11 mouse cellular contexts compared by ENCODE assay signal in genomic region chr15:14418532-14418931, GRCm38 (mm10).
DNase-seq lines count a peak whose midpoint lies in the region; ATAC-seq and TF ChIP-seq lines count a peak whose summit lies in the region.
"Had no signal": no experiment of that assay in that cellular context is flagged by ENCODE, and none has a peak within 500 bp of the region (broad histone marks: within the 10 kb centered on the region; RNA-seq: fewer than 3 reads in every experiment).

No protein-coding gene starts in this region.

- H3K27ac ChIP-seq in hindbrain, embryonic 14.5 days: no peak overlapping the region
- H3K27ac ChIP-seq in hindbrain, embryonic 13.5 days: no peak overlapping the region
- H3K27ac ChIP-seq in ES-E14 (ENCODE audit: insufficient read depth, low read depth, low read length, poor library complexity, severe bottlenecking): no peak overlapping the region
- no peak overlapping the region for H3K27ac ChIP-seq in limb, embryonic 14.5 days (replicated peaks; ENCODE audit: low read depth, low read length)
- H3K27ac ChIP-seq: limb, embryonic 12.5 days had no signal

- peak; percentile 56 for DNase-seq in hindbrain, embryonic 14.5 days (ENCODE audit: low spot score)
- peak; percentile 40 for DNase-seq in ES-E14 (ENCODE audit: low read depth, low spot score)
- DNase-seq in brain, embryonic 14.5 days (ENCODE audit: low read depth): peak; percentile 67
- DNase-seq in limb, embryonic 14.5 days (ENCODE audit: low spot score): peak; percentile 22
- no peak for DNase-seq in thymus, postnatal 36 days
- no peak for DNase-seq in adrenal gland, postnatal 4 days (ENCODE audit: low spot score in 2 of 2)
- DNase-seq: adrenal gland, adult 8-10 months; heart, postnatal 14 days had no signal

- H3K9ac ChIP-seq in hindbrain, embryonic 14.5 days: no peak overlapping the region
- H3K9ac ChIP-seq in hindbrain, embryonic 13.5 days: no peak overlapping the region
- no peak overlapping the region for H3K9ac ChIP-seq in ES-E14 (ENCODE audit: insufficient read depth, low read depth, low read length, poor library complexity, severe bottlenecking)
- H3K9ac ChIP-seq in limb, embryonic 14.5 days (ENCODE audit: low read depth, low read length, severe bottlenecking): no peak overlapping the region
- H3K9ac ChIP-seq: limb, embryonic 12.5 days had no signal

- no peak for TF ChIP-seq POLR2A in brain, embryonic 14.5 days (IDR thresholded peaks at IDR 0.05; ENCODE audit: borderline replicate concordance, extremely low read depth, insufficient read depth, insufficient read length, poor library complexity, severe bottlenecking)
- no peak for TF ChIP-seq POLR2A in limb, embryonic 14.5 days (IDR thresholded peaks at IDR 0.05; ENCODE audit: borderline replicate concordance, extremely low read depth, insufficient read depth, insufficient read length)

- H3K9me3 ChIP-seq in hindbrain, embryonic 14.5 days (ENCODE audit: control insufficient read depth, low read length): no peaks in the 10 kb centered on the region
- H3K9me3 ChIP-seq in hindbrain, embryonic 13.5 days: no peaks in the 10 kb centered on the region
- no peaks in the 10 kb centered on the region for H3K9me3 ChIP-seq in ES-E14 (ENCODE audit: control insufficient read depth, insufficient read depth, low read depth, low read length)
- no peaks in the 10 kb centered on the region for H3K9me3 ChIP-seq in limb, embryonic 14.5 days (ENCODE audit: control insufficient read depth, low read length)
- H3K9me3 ChIP-seq: limb, embryonic 12.5 days had no signal

- no peak overlapping the region for H3K4me2 ChIP-seq in hindbrain, embryonic 14.5 days (replicated peaks)
- no peak overlapping the region for H3K4me2 ChIP-seq in hindbrain, embryonic 13.5 days
- no peak overlapping the region for H3K4me2 ChIP-seq in limb, embryonic 14.5 days (replicated peaks; ENCODE audit: low read depth, low read length, severe bottlenecking)
- H3K4me2 ChIP-seq: limb, embryonic 12.5 days had no signal

- 43% methylated on average over 5 of the region's 5 CpGs for WGBS in hindbrain, embryonic 14.5 days
- 41% methylated on average over 5 of the region's 5 CpGs for WGBS in hindbrain, embryonic 13.5 days
- WGBS in limb, embryonic 14.5 days: 46% methylated on average over 5 of the region's 5 CpGs

- no peaks in the 10 kb centered on the region for H3K4me1 ChIP-seq in hindbrain, embryonic 14.5 days (replicated peaks; ENCODE audit: control insufficient read depth, insufficient read depth, low read length)
- no peaks in the 10 kb centered on the region for H3K4me1 ChIP-seq in hindbrain, embryonic 13.5 days (replicated peaks)
- no peaks in the 10 kb centered on the region for H3K4me1 ChIP-seq in ES-E14 (ENCODE audit: control insufficient read depth in 2 of 2, insufficient read depth in 2 of 2, low read length in 2 of 2, poor library complexity in 1 of 2)
- H3K4me1 ChIP-seq in limb, embryonic 14.5 days (ENCODE audit: control insufficient read depth, insufficient read depth, low read length): no peaks in the 10 kb centered on the region
- H3K4me1 ChIP-seq: limb, embryonic 12.5 days had no signal

- in situ Hi-C loops in ES-E14 (cut with MboI; ENCODE audit: low sequenced_read_pairs in 2 of 2, unreplicated experiment in 2 of 2): no loop called here

- no peak overlapping the region for H3K4me3 ChIP-seq in hindbrain, embryonic 14.5 days (replicated peaks; ENCODE audit: low read length)
- no peak overlapping the region for H3K4me3 ChIP-seq in hindbrain, embryonic 13.5 days
- no peak overlapping the region for H3K4me3 ChIP-seq in ES-E14 (ENCODE audit: insufficient read depth in 1 of 2, low read depth in 1 of 2, low read length in 2 of 2, poor library complexity in 1 of 2, severe bottlenecking in 1 of 2)
- no peak overlapping the region for H3K4me3 ChIP-seq in limb, embryonic 14.5 days (replicated peaks; ENCODE audit: low read length)
- H3K4me3 ChIP-seq: limb, embryonic 12.5 days had no signal

- peak; percentile 30; the same call in 1 of the 2 replicates for TF ChIP-seq CTCF in brain, embryonic 14.5 days (IDR thresholded peaks at IDR 0.05; ENCODE audit: borderline replicate concordance, extremely low read depth, insufficient read depth, insufficient read length)

- no peaks in the 10 kb centered on the region for H3K36me3 ChIP-seq in hindbrain, embryonic 14.5 days (replicated peaks; ENCODE audit: control insufficient read depth, insufficient read depth)
- no peaks in the 10 kb centered on the region for H3K36me3 ChIP-seq in hindbrain, embryonic 13.5 days
- no peaks in the 10 kb centered on the region for H3K36me3 ChIP-seq in ES-E14 (ENCODE audit: control insufficient read depth, insufficient read depth, low read length, poor library complexity, severe bottlenecking)
- no peaks in the 10 kb centered on the region for H3K36me3 ChIP-seq in limb, embryonic 14.5 days (ENCODE audit: control insufficient read depth, insufficient read depth, low read length)
- H3K36me3 ChIP-seq: limb, embryonic 12.5 days had no signal

- no peak for ATAC-seq in hindbrain, embryonic 14.5 days (ENCODE audit: low FRiP score)
- no peak for ATAC-seq in hindbrain, embryonic 13.5 days (ENCODE audit: low FRiP score)
- ATAC-seq in limb, embryonic 14.5 days (ENCODE audit: low FRiP score, low read depth): no peak
- ATAC-seq in CD4-positive, CD25-positive, alpha-beta regulatory T cell, adult 4 months: no peak

- H3K27me3 ChIP-seq in hindbrain, embryonic 14.5 days (ENCODE audit: control insufficient read depth, insufficient read depth, low read length): no peaks in the 10 kb centered on the region
- H3K27me3 ChIP-seq in hindbrain, embryonic 13.5 days: no peaks in the 10 kb centered on the region
- H3K27me3 ChIP-seq in limb, embryonic 14.5 days (ENCODE audit: control insufficient read depth, insufficient read depth, low read length): no peaks in the 10 kb centered on the region
- H3K27me3 ChIP-seq: limb, embryonic 12.5 days had no signal

TF ChIP-seq in ES-E14, 5 proteins besides CTCF, POLR2A, EP300 and RAD21:
- TF ChIP-seq HCFC1 (IDR thresholded peaks at IDR 0.05; ENCODE audit: borderline replicate concordance, insufficient read depth, low read length) (no peak), ZC3H11A (IDR thresholded peaks at IDR 0.05; ENCODE audit: borderline replicate concordance, low read depth, low read length) (peak; percentile 75), ZNF384 (IDR thresholded peaks at IDR 0.05; ENCODE audit: low read depth, low read length) (no peak), MAFK (IDR thresholded peaks at IDR 0.05; ENCODE audit: insufficient read depth, low read depth, low read length) (no peak)

Comparison
In these comparisons a context has a peak if more than half of its experiments do, and no peak if none do; other contexts are left out.
1. DNase-seq: peak in hindbrain, embryonic 14.5 days (single experiment), ES-E14 (single experiment), brain, embryonic 14.5 days (single experiment) and limb, embryonic 14.5 days (single experiment); none in thymus, postnatal 36 days (0 of 2) and adrenal gland, postnatal 4 days (0 of 2).